Mouse (Mus musculus): Measurements from ENCODE around the gene Rpl41. TPM values are rescaled to one million over a fixed set of nuclear protein-coding genes. Genes with fewer than 3 reads are reported as not detected.

Gene Rpl41
- total and polyA plus RNA-seq, 2 experiments from 2014 or later, result 617 to 2,108 TPM

DNA sequence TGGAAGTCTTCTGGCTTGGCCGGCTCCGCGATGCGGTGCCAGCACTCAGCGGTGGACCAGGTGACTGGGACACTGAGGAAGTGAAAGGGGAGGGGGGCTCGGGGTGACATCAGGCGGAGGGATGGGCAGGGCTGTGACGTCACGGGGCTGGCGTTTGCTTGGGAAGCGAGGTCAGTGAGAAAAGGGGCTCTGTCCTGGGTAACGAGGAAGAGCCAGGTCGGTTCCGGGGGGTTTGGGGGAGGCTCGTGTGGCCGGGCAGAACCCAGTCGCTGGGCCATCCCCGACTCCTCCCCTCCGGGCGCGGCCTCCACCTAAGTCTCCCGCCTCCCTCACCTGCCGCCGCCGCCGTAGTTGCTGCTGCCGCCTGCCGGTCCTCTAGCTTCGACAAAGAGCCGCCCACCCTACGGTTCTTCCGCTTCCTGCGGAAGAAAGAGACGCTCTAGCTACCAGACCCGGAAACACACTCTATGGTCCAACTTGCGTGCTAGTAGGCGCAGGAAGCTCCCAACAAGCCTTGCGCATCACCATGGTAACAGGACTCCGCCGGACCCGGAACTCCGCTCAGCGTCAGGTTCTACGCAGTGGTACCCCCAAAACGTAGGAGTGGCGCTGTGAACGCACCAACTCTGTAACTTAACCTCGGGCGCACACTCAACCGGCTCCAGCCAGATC lies 1.6 kb downstream of the Rpl41 start, which contains the start of gene Zc3h10:
Gene Zc3h10, minus strand, starts transcription at position 414 of the 672 bp plus-strand sequence.
- Histone ChIP-seq H3K27ac (ENCODE audit: low read depth) (peak within 1 kb of the TSS; percentile 94), H3K9me3 (replicated peaks; ENCODE audit: control insufficient read depth, low read length) (no peaks in the 10 kb centered on the region), H3K36me3 (replicated peaks; ENCODE audit: control insufficient read depth, insufficient read depth, low read length) (peaks cover 32% of the 10 kb centered on the region), H3K4me3 (ENCODE audit: low read depth, low read length) (peak within 1 kb of the TSS; percentile 72), H3K4me2 (ENCODE audit: low read depth, low read length) (peak within 1 kb of the TSS; percentile 82), H3K4me1 (ENCODE audit: control insufficient read depth, insufficient read depth) (peaks cover 5% of the 10 kb centered on the region; the same call in 1 of the 2 replicates), H3K9ac (replicated peaks; ENCODE audit: low read depth, low read length) (peak within 1 kb of the TSS; percentile 92), H3K27me3 (ENCODE audit: control insufficient read depth, insufficient read depth, low read length) (no peaks in the 10 kb centered on the region)
- TF ChIP-seq CTCF (IDR thresholded peaks at IDR 0.05; ENCODE audit: low read depth) (peak; percentile 57), EP300 (IDR thresholded peaks at IDR 0.05; ENCODE audit: low read depth) (peak; percentile 86)
- peak; percentile 99 for DNase-seq (ENCODE audit: low spot score)
- ATAC-seq (ENCODE audit: insufficient read depth, low read depth), result peak; percentile 86
- WGBS, result under 1% methylated on average over 39 of the region's 50 CpGs

DNA sequence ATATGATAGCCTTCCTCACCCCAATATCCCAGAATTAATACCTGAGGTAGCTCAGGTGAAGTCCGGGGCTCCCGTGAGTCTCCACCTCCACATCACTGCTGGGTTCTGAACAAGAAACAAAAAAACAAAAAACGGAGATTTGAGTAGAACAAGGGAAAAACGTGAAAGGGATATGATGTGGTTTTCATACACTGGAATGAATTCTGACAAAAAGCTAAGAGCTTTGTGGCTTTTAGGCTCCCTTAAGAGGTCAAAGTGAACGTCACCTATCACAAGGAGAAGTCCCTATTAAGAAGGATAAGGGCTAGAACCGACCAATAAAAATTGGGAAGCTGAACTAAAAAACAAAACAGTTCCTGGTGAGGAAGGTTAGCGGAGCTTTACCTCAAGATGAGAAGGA lies 2.3 kb downstream of the Rpl41 start:
- Histone ChIP-seq H3K9ac (replicated peaks; ENCODE audit: low read depth, low read length) (peak overlapping the region; percentile 60), H3K4me2 (ENCODE audit: low read depth, low read length) (peak overlapping the region; percentile 82), H3K27ac (ENCODE audit: low read depth) (peak overlapping the region; percentile 94), H3K27me3 (ENCODE audit: control insufficient read depth, insufficient read depth, low read length) (no peaks in the 10 kb centered on the region), H3K36me3 (replicated peaks; ENCODE audit: control insufficient read depth, insufficient read depth, low read length) (peaks cover 38% of the 10 kb centered on the region), H3K4me3 (ENCODE audit: low read depth, low read length) (peak overlapping the region; percentile 72), H3K9me3 (replicated peaks; ENCODE audit: control insufficient read depth, low read length) (no peaks in the 10 kb centered on the region), H3K4me1 (ENCODE audit: control insufficient read depth, insufficient read depth) (peaks cover 5% of the 10 kb centered on the region; the same call in 1 of the 2 replicates)
- TF ChIP-seq CTCF (IDR thresholded peaks at IDR 0.05; ENCODE audit: low read depth), result no peak
- TF ChIP-seq EP300 (IDR thresholded peaks at IDR 0.05; ENCODE audit: low read depth), result no peak
- no peak for ATAC-seq (ENCODE audit: insufficient read depth, low read depth)
- DNase-seq (ENCODE audit: low spot score), result no peak
- WGBS, result 12% methylated on average over 7 of the region's 7 CpGs

DNA sequence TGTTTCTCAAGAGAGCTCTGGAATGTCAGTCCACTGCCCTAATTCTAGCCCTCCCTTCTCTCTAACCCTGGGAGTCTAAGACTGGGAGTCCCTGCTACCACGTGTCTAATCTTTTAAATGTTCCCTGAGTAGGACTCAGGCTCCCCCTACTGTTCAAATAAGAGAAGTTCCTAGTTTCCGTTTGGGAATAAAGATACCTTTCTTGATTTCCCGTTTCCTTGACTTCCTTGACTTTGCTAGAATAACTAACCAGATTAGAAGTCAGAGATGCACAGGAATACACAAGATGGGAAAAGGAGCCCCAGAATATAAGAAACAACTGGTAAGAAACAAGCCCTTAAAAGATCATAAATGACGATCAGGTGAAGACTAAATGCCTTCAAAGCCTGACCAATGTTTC lies 2.7 kb downstream of the Rpl41 start:
- Histone ChIP-seq H3K9ac (replicated peaks; ENCODE audit: low read depth, low read length) (peak overlapping the region; percentile 60), H3K27me3 (ENCODE audit: control insufficient read depth, insufficient read depth, low read length) (no peaks in the 10 kb centered on the region), H3K27ac (ENCODE audit: low read depth) (peak overlapping the region; percentile 94), H3K4me3 (ENCODE audit: low read depth, low read length) (peak overlapping the region; percentile 72), H3K36me3 (replicated peaks; ENCODE audit: control insufficient read depth, insufficient read depth, low read length) (peaks cover 38% of the 10 kb centered on the region), H3K4me1 (ENCODE audit: control insufficient read depth, insufficient read depth) (peaks cover 5% of the 10 kb centered on the region; the same call in 1 of the 2 replicates), H3K9me3 (replicated peaks; ENCODE audit: control insufficient read depth, low read length) (no peaks in the 10 kb centered on the region), H3K4me2 (ENCODE audit: low read depth, low read length) (peak overlapping the region; percentile 82)
- DNase-seq (ENCODE audit: low spot score), result peak; percentile 91
- ATAC-seq (ENCODE audit: insufficient read depth, low read depth), result no peak
- 8% methylated on average over 4 of the region's 4 CpGs for WGBS
- peak; percentile 80 for TF ChIP-seq CTCF (IDR thresholded peaks at IDR 0.05; ENCODE audit: low read depth)
- no peak for TF ChIP-seq EP300 (IDR thresholded peaks at IDR 0.05; ENCODE audit: low read depth)

DNA sequence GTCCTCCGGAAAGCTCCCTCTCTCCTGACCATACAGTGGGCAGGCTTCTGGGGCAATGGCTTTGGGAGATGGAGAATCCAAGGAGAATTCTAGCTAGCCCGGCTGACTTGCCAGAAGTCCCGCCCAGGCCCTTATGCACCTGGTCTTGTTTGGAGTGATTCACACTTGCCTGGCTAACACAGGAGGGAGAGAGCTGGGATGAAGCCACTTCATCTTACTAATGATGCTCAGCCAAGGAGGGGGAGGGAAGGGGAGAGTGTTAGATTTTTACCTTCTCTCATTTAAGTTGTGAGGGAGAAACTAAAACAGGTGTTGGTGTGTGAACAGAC lies 3.6 kb downstream of the Rpl41 start:
- H3K36me3 ChIP-seq (replicated peaks; ENCODE audit: control insufficient read depth, insufficient read depth, low read length), result peaks cover 38% of the 10 kb centered on the region
- no peak overlapping the region for H3K9ac ChIP-seq (replicated peaks; ENCODE audit: low read depth, low read length)
- no peaks in the 10 kb centered on the region for H3K27me3 ChIP-seq (ENCODE audit: control insufficient read depth, insufficient read depth, low read length)
- TF ChIP-seq CTCF (IDR thresholded peaks at IDR 0.05; ENCODE audit: low read depth), result no peak
- no peak for TF ChIP-seq EP300 (IDR thresholded peaks at IDR 0.05; ENCODE audit: low read depth)
- WGBS, result 81% methylated on average over 3 of the region's 3 CpGs
- H3K4me3 ChIP-seq (ENCODE audit: low read depth, low read length), result no peak overlapping the region
- DNase-seq (ENCODE audit: low spot score) (no peak), ATAC-seq (ENCODE audit: insufficient read depth, low read depth) (no peak)
- H3K27ac ChIP-seq (ENCODE audit: low read depth), result peak overlapping the region; percentile 28; the same call in 1 of the 2 replicates
- no peaks in the 10 kb centered on the region for H3K9me3 ChIP-seq (replicated peaks; ENCODE audit: control insufficient read depth, low read length)
- H3K4me1 ChIP-seq (ENCODE audit: control insufficient read depth, insufficient read depth), result peaks cover 5% of the 10 kb centered on the region; the same call in 1 of the 2 replicates
- no peak overlapping the region for H3K4me2 ChIP-seq (ENCODE audit: low read depth, low read length)

DNA sequence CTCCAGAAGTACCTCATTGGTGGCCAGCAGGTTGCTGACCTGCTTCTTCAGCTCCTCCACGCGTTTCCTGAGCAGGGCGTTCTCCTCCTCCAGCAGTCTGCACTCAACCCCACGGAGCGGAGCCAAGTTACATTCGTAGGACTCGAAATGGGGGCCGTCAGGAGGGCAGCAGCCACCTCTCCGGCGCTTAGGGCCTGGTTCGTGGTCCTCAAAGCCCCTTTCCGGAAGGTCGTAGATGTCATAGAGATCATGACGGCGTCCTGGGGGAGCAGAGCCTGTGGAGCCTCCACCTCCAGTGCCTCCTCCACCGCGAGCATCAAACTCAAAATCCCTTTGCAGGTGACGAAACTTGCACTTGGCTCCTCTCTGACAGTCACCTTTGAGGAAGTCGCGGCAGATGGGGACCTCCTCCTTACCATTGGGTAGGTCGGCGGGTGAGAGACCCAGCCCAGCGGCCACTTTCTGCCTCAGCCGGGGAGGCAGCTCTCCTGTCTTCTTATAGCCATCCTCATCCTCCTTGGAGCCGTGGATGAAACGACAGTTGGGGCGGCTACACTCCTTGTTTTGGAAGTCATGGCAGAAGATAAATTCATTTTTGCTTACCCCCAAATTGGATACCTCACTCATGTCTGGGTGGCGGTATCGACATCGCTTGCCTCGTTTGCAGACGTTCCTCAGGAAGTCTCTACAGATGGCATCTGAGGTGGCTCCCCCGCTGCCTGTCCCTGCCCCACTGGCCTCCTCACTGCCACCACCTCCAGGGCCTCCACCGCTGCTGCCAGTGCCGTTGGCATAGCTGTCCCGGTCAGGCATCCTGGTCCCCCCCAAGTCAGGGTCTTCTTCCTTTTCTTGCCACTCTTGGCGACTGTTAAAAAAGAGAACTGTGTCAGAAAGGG lies 4.2 kb downstream of the Rpl41 start:
- DNase-seq (ENCODE audit: low spot score) (no peak), ATAC-seq (ENCODE audit: insufficient read depth, low read depth) (no peak)
- Histone ChIP-seq H3K27ac (ENCODE audit: low read depth) (no peak overlapping the region), H3K9me3 (replicated peaks; ENCODE audit: control insufficient read depth, low read length) (no peaks in the 10 kb centered on the region), H3K9ac (replicated peaks; ENCODE audit: low read depth, low read length) (no peak overlapping the region), H3K4me3 (ENCODE audit: low read depth, low read length) (no peak overlapping the region), H3K27me3 (ENCODE audit: control insufficient read depth, insufficient read depth, low read length) (no peaks in the 10 kb centered on the region), H3K4me1 (ENCODE audit: control insufficient read depth, insufficient read depth) (peaks cover 5% of the 10 kb centered on the region; the same call in 1 of the 2 replicates), H3K36me3 (replicated peaks; ENCODE audit: control insufficient read depth, insufficient read depth, low read length) (peaks cover 38% of the 10 kb centered on the region), H3K4me2 (ENCODE audit: low read depth, low read length) (no peak overlapping the region)
- no peak for TF ChIP-seq CTCF (IDR thresholded peaks at IDR 0.05; ENCODE audit: low read depth)
- TF ChIP-seq EP300 (IDR thresholded peaks at IDR 0.05; ENCODE audit: low read depth), result no peak
- 92% methylated on average over 37 of the region's 37 CpGs for WGBS
